Comparison of ENCODE assay signal across 8 mouse cellular contexts in genomic region chr2:117450172-117450865, GRCm38 (mm10).
DNase-seq lines count a peak whose midpoint lies in the region; ATAC-seq and TF ChIP-seq lines count a peak whose summit lies in the region.
"Had no signal": no experiment of that assay in that cellular context is flagged by ENCODE, and none has a peak within 500 bp of the region (broad histone marks: within the 10 kb centered on the region; RNA-seq: fewer than 3 reads in every experiment).

No protein-coding gene starts in this region.

- H3K4me1 ChIP-seq in liver, postnatal 0 days (ENCODE audit: insufficient read depth): no peaks in the 10 kb centered on the region
- no peaks in the 10 kb centered on the region for H3K4me1 ChIP-seq in liver, embryonic 12.5 days
- no peaks in the 10 kb centered on the region for H3K4me1 ChIP-seq in forebrain, embryonic 13.5 days
- no peaks in the 10 kb centered on the region for H3K4me1 ChIP-seq in midbrain, embryonic 16.5 days (ENCODE audit: control insufficient read depth, insufficient read depth, low read length)

- no peaks in the 10 kb centered on the region for H3K27me3 ChIP-seq in liver, postnatal 0 days (ENCODE audit: insufficient read depth, low read length)
- no peaks in the 10 kb centered on the region for H3K27me3 ChIP-seq in liver, embryonic 12.5 days (replicated peaks)
- H3K27me3 ChIP-seq in forebrain, embryonic 13.5 days: no peaks in the 10 kb centered on the region
- H3K27me3 ChIP-seq in midbrain, embryonic 16.5 days (ENCODE audit: control insufficient read depth, insufficient read depth, low read depth, low read length): no peaks in the 10 kb centered on the region

- no peak overlapping the region for H3K4me2 ChIP-seq in liver, postnatal 0 days (ENCODE audit: low read depth, low read length)
- H3K4me2 ChIP-seq in liver, embryonic 12.5 days: no peak overlapping the region
- no peak overlapping the region for H3K4me2 ChIP-seq in forebrain, embryonic 13.5 days
- no peak overlapping the region for H3K4me2 ChIP-seq in midbrain, embryonic 16.5 days (ENCODE audit: low read length)

- DNase-seq in liver, postnatal 0 days: no peak
- peak; percentile 44 for DNase-seq in ZHBTc4 (ENCODE audit: low read depth, low spot score)
- DNase-seq in layer of hippocampus, adult 18-20 months (ENCODE audit: low spot score in 2 of 2): peak; percentile 53 to 84
- peak; percentile 83 for DNase-seq in thymus, postnatal 4 days

- ATAC-seq in liver, postnatal 0 days: no peak
- ATAC-seq in liver, embryonic 12.5 days: no peak
- ATAC-seq in forebrain, embryonic 13.5 days: peak; percentile 88
- ATAC-seq in midbrain, embryonic 16.5 days: peak; percentile 87

- WGBS in liver, postnatal 0 days (ENCODE audit: insufficient replicate concordance): 56% methylated on average over 7 of the region's 7 CpGs
- 49% methylated on average over 7 of the region's 7 CpGs for WGBS in liver, embryonic 12.5 days (ENCODE audit: insufficient replicate concordance)
- 64% methylated on average over 7 of the region's 7 CpGs for WGBS in forebrain, embryonic 13.5 days
- WGBS in midbrain, embryonic 16.5 days: 56% methylated on average over 7 of the region's 7 CpGs

- peak; percentile 56 for TF ChIP-seq CTCF in liver, postnatal 0 days (IDR thresholded peaks at IDR 0.05; ENCODE audit: low read depth)

- no peaks in the 10 kb centered on the region for H3K9me3 ChIP-seq in liver, postnatal 0 days (ENCODE audit: low read length)
- H3K9me3 ChIP-seq in liver, embryonic 12.5 days (replicated peaks): no peaks in the 10 kb centered on the region
- H3K9me3 ChIP-seq in forebrain, embryonic 13.5 days (replicated peaks): no peaks in the 10 kb centered on the region
- no peaks in the 10 kb centered on the region for H3K9me3 ChIP-seq in midbrain, embryonic 16.5 days (replicated peaks; ENCODE audit: control insufficient read depth, low read length, poor library complexity, severe bottlenecking)

- H3K27ac ChIP-seq in liver, postnatal 0 days (ENCODE audit: low read depth): no peak overlapping the region
- H3K27ac ChIP-seq in liver, embryonic 12.5 days: no peak overlapping the region
- no peak overlapping the region for H3K27ac ChIP-seq in forebrain, embryonic 13.5 days
- H3K27ac ChIP-seq in midbrain, embryonic 16.5 days (ENCODE audit: low read length): no peak overlapping the region
- H3K27ac ChIP-seq: macrophage had no signal

- H3K36me3 ChIP-seq in liver, postnatal 0 days (replicated peaks; ENCODE audit: insufficient read depth, low read length): no peaks in the 10 kb centered on the region
- no peaks in the 10 kb centered on the region for H3K36me3 ChIP-seq in liver, embryonic 12.5 days
- no peaks in the 10 kb centered on the region for H3K36me3 ChIP-seq in forebrain, embryonic 13.5 days (ENCODE audit: poor library complexity, severe bottlenecking)
- H3K36me3 ChIP-seq in midbrain, embryonic 16.5 days (ENCODE audit: control insufficient read depth, insufficient read depth, low read length): no peaks in the 10 kb centered on the region

- TF ChIP-seq EP300 in liver, postnatal 0 days (IDR thresholded peaks at IDR 0.05; ENCODE audit: low read depth): no peak

- no peak overlapping the region for H3K4me3 ChIP-seq in liver, postnatal 0 days (ENCODE audit: low read depth, low read length)
- no peak overlapping the region for H3K4me3 ChIP-seq in liver, embryonic 12.5 days
- H3K4me3 ChIP-seq in forebrain, embryonic 13.5 days: no peak overlapping the region
- no peak overlapping the region for H3K4me3 ChIP-seq in midbrain, embryonic 16.5 days (ENCODE audit: low read depth, low read length)

- H3K9ac ChIP-seq in liver, postnatal 0 days (replicated peaks): no peak overlapping the region
- no peak overlapping the region for H3K9ac ChIP-seq in liver, embryonic 12.5 days
- no peak overlapping the region for H3K9ac ChIP-seq in forebrain, embryonic 13.5 days
- no peak overlapping the region for H3K9ac ChIP-seq in midbrain, embryonic 16.5 days (ENCODE audit: low read depth, low read length)

Comparison
In these comparisons a context has a peak if more than half of its experiments do, and no peak if none do; other contexts are left out.
1. ATAC-seq: peak in forebrain, embryonic 13.5 days (single experiment) and midbrain, embryonic 16.5 days (single experiment); none in liver, postnatal 0 days (single experiment) and liver, embryonic 12.5 days (single experiment).